Mouse (Mus musculus): Measurements from ENCODE around the gene Mthfd1. TPM values are rescaled to one million over a fixed set of nuclear protein-coding genes. Genes with fewer than 3 reads are reported as not detected.
"Not testable (repeated sequence)": the region's sequence is repeated elsewhere in the genome, so short reads cannot be mapped to it uniquely, and the experiment has no call there.

The Mthfd1 gene
- total and polyA plus RNA-seq, 3 experiments: 208 to 231 TPM; not detected in 1

DNA sequence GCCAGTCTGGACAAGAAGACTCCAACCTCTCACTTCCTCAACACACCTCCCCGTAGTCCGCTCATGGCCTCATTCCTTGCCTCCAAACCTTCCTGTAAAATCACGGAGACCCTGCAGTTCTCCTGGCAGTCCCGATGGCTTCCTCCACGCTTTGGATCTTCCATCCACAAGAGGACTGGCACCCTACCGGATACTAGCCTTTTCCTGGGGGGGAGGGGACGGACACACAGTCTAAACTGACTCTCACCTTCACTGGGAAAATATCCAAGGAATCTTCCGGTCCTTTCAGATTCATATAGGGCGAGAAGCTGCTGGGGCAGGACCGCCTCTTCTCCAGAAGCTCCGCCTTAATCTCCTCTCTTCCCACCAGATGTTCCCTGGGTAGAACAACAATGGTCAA lies 38.4 kb upstream of the Mthfd1 start:
- Histone ChIP-seq H3K4me1 (ENCODE audit: control insufficient read depth in 1 of 2, insufficient read depth in 2 of 2, low read length in 2 of 2) (no peaks in the 10 kb centered on the region), H3K9me3 (replicated peaks; ENCODE audit: insufficient read depth, low read length) (no peaks in the 10 kb centered on the region), H3K36me3 (ENCODE audit: control insufficient read depth in 1 of 2, insufficient read depth in 2 of 2, low read length in 2 of 2) (no peaks in the 10 kb centered on the region), H3K9ac (ENCODE audit: control insufficient read depth, low read depth, low read length, poor library complexity, severe bottlenecking) (no peak overlapping the region), H3K79me2 (ENCODE audit: control insufficient read depth, insufficient read depth, low read length, poor library complexity) (no peaks in the 10 kb centered on the region), H3K27me3 (ENCODE audit: control insufficient read depth in 1 of 2, insufficient read depth in 2 of 2, low read length in 2 of 2) (no peaks in the 10 kb centered on the region), H3K27ac (ENCODE audit: control insufficient read depth, low read depth, low read length) (no peak overlapping the region), H3K4me3 (ENCODE audit: control insufficient read depth in 1 of 2, insufficient read depth in 1 of 2, low read depth in 2 of 2, low read length in 2 of 2) (no peak overlapping the region)
- no peak for DNase-seq (ENCODE audit: low read depth, low spot score)
- TF ChIP-seq POLR2A (IDR thresholded peaks at IDR 0.05; ENCODE audit: control insufficient read depth in 1 of 2, insufficient read depth in 1 of 2, low read depth in 1 of 2, low read length in 2 of 2, poor library complexity in 1 of 2): no peak
- TF ChIP-seq KAT2A (conservative IDR thresholded peaks at IDR 0.05; ENCODE audit: low read depth, low read length): no peak
- no peak for TF ChIP-seq TBP (IDR thresholded peaks at IDR 0.05; ENCODE audit: low read depth, low read length)
- no peak for TF ChIP-seq CHD1 (IDR thresholded peaks at IDR 0.05; ENCODE audit: low read depth, low read length)
- TF ChIP-seq TCF12 (IDR thresholded peaks at IDR 0.05; ENCODE audit: low read depth, low read length): no peak
- no peak for TF ChIP-seq RCOR1 (IDR thresholded peaks at IDR 0.05; ENCODE audit: low read depth, low read length)
- TF ChIP-seq NRF1 (IDR thresholded peaks at IDR 0.05; ENCODE audit: insufficient read depth, low read depth, low read length, poor library complexity, severe bottlenecking): no peak
- TF ChIP-seq MYC (IDR thresholded peaks at IDR 0.05; ENCODE audit: low read depth, low read length): no peak
- TF ChIP-seq MAX (IDR thresholded peaks at IDR 0.05; ENCODE audit: low read length): no peak
- TF ChIP-seq EP300 (IDR thresholded peaks at IDR 0.05; ENCODE audit: low read depth in 1 of 2, low read length in 2 of 2): no peak
- no peak for TF ChIP-seq ELF1 (IDR thresholded peaks at IDR 0.05; ENCODE audit: low read depth, low read length)
- no peak for TF ChIP-seq ETS1 (IDR thresholded peaks at IDR 0.05; ENCODE audit: low read depth, low read length)
- TF ChIP-seq ZNF384 (IDR thresholded peaks at IDR 0.05; ENCODE audit: low read depth, low read length): no peak
- no peak for TF ChIP-seq ZMIZ1 (IDR thresholded peaks at IDR 0.05; ENCODE audit: low read depth, low read length)
- TF ChIP-seq ZC3H11A (IDR thresholded peaks at IDR 0.05; ENCODE audit: low read depth, low read length): no peak
- TF ChIP-seq USF2 (IDR thresholded peaks at IDR 0.05; ENCODE audit: borderline replicate concordance in 1 of 2, insufficient read depth in 1 of 2, low read depth in 1 of 2, low read length in 2 of 2): no peak
- TF ChIP-seq UBTF (IDR thresholded peaks at IDR 0.05; ENCODE audit: borderline replicate concordance, insufficient read depth, low read depth, low read length): no peak
- TF ChIP-seq MEF2A (IDR thresholded peaks at IDR 0.05; ENCODE audit: extremely low read depth, insufficient replicate concordance, low read depth, low read length, poor library complexity, severe bottlenecking): no peak
- no peak for TF ChIP-seq TAL1 (IDR thresholded peaks at IDR 0.05; ENCODE audit: low read length)
- no peak for TF ChIP-seq POLR2AphosphoS5 (IDR thresholded peaks at IDR 0.05; ENCODE audit: borderline replicate concordance, low read depth, low read length)

DNA sequence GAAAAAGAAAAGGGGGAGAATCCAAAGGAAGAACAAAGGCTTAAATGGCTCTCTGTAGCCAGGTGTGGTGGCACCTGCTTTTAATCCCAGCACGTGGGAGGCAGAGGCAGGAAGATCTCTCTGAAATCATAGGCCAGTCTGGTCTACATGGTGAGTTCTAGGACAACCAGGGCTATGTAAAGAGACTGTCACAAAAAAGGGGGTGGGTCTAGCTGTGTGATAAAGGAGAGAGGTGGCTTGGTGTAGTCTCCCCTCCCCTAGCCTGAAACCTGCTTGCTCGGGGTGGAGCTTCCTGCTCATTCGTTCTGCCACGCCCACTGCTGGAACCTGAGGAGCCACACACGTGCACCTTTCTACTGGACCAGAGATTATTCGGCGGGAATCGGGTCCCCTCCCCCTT lies 33.0 kb upstream of the Mthfd1 start:
- not testable (repeated sequence) for H3K79me2 ChIP-seq (ENCODE audit: control insufficient read depth, insufficient read depth, low read length, poor library complexity); H3K36me3 ChIP-seq (ENCODE audit: control insufficient read depth in 1 of 2, insufficient read depth in 2 of 2, low read length in 2 of 2); H3K27ac ChIP-seq (ENCODE audit: control insufficient read depth, low read depth, low read length); H3K9me3 ChIP-seq (replicated peaks; ENCODE audit: insufficient read depth, low read length); H3K4me3 ChIP-seq (ENCODE audit: control insufficient read depth in 1 of 2, insufficient read depth in 1 of 2, low read depth in 2 of 2, low read length in 2 of 2); H3K27me3 ChIP-seq (ENCODE audit: control insufficient read depth in 1 of 2, insufficient read depth in 2 of 2, low read length in 2 of 2); DNase-seq (ENCODE audit: low read depth, low spot score); H3K9ac ChIP-seq (ENCODE audit: control insufficient read depth, low read depth, low read length, poor library complexity, severe bottlenecking); H3K4me1 ChIP-seq (ENCODE audit: control insufficient read depth in 1 of 2, insufficient read depth in 2 of 2, low read length in 2 of 2)

All from MEL (cell line).